Mouse (Mus musculus) small intestine, adult 2 months (tissue): Measurements from ENCODE around the gene Rhcg.

ENCODE experiments used
- CTCF ChIP-seq: fragments of 200-500 bp; IDR thresholded peaks from 2 replicates; pipeline ENCODE4 v1.5.1; 2012; ENCODE audit warnings: low read depth, mild to moderate bottlenecking, control low read depth, inconsistent platforms, low read length, moderate library complexity, mixed read lengths; ENCODE audit not compliant: insufficient replicate concordance, insufficient read length; ENCODE audit errors: extremely low read depth
- POLR2A ChIP-seq: fragments of 200-500 bp; IDR thresholded peaks from 2 replicates; pipeline ENCODE4 v1.6.1; 2012; ENCODE audit warnings: low read depth, mild to moderate bottlenecking, control low read depth, inconsistent platforms, low read length, moderate library complexity

DNA sequence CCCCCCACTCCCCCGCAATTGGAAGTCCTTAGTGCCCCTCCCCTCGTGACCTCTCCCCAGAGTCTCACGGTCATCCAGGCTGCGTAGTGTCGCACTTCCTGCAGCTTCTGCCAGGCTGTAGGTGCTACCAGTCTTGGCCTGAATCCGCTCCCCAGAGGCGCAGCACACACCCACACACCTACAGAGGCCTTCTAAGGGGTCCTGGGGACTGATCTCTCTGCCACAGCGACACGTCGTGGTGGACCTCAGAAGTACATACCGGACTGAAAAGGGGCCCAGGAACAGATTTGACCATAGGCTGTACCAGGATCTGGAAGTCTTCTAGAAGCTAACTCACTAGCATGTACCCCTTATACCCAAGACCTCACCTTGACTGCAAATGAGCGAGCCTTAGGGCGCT lies 53.8 kb downstream of the Rhcg start:
- TF ChIP-seq CTCF (no peak), POLR2A (no peak)
